Mouse (Mus musculus): ENCODE data around the gene Ankrd61.

- TF ChIP-seq EP300 (IDR thresholded peaks at IDR 0.05) (no peak), CTCF (IDR thresholded peaks at IDR 0.05) (no peak)
Observed at GRCm38 (mm10) chr5:143924781-143925452, 27.4 kb upstream of the Ankrd61 start.

All from lung, postnatal 0 days (tissue).